Mouse (Mus musculus): ENCODE results near the gene Kcnk7. TPM values are rescaled to one million over a fixed set of nuclear protein-coding genes. Genes with fewer than 3 reads are reported as not detected.

The Kcnk7 gene
- polyA plus RNA-seq, 1 experiment from 2014 or later: 0.45 TPM

- peaks cover 19% of the 10 kb centered on the region for H3K4me1 ChIP-seq (replicated peaks; ENCODE audit: control insufficient read depth, insufficient read depth, low read length)
Observed at GRCm38 (mm10) chr19:5713730-5714129, 9.6 kb downstream of the Kcnk7 start.

DNA sequence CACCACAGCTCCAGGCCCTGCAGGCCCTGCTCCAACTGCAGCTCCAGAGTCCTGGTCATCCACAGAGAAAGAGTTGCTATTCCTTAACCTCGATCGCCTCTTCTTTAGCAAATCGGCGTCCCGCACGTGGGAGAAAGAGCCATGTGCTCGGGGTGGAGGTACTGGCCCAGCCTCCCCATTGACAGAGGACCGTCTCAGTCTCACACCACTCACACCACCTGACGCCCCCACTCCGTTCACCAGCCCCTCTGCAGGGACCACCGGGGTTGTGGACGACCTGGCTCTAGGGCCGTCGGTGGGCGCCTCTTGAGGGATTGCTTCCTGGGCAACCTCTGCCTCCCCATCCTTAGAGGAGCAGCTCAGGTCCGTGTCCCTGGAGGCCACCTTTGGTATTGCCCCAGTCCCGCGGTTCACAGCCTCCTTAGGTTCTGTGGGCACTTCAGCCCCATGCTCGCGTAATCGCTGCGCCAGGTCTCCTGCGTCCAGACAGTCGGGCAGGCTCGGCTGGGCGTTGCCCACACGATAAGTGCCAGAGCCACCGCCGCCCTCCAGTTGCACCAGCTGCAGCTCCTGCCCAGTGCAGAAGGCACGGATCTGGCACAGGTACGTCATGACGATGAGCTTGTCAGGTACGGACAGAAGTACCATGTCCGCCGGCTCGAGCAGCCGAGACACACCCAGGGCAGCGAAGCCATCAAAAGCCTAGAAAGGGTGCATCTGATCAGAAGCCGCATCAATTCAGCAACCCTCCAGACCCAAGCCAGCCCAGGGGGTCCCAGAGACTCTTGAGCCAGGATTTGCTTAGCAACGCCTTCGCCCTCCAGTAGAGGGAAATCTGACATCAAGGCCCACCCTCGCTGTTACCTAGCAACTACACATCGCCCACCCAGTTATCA, 11.9 kb downstream of the Kcnk7 start:
- DNase-seq (ENCODE audit: low spot score) (peak; percentile 66), ATAC-seq (replicated peaks; ENCODE audit: low FRiP score, low TSS enrichment, low read depth) (peak; percentile 21; the same call in 1 of the 2 replicates)
- Histone ChIP-seq H3K36me3 (ENCODE audit: control insufficient read depth, insufficient read depth, low read length) (peaks cover 57% of the 10 kb centered on the region), H3K9me3 (ENCODE audit: control insufficient read depth, low read length) (no peaks in the 10 kb centered on the region), H3K9ac (ENCODE audit: low read length) (no peak overlapping the region), H3K27me3 (replicated peaks; ENCODE audit: control insufficient read depth, insufficient read depth, low read length) (no peaks in the 10 kb centered on the region), H3K4me1 (replicated peaks; ENCODE audit: control insufficient read depth, insufficient read depth, low read length) (peaks cover 19% of the 10 kb centered on the region), H3K4me2 (ENCODE audit: low read length) (no peak overlapping the region), H3K27ac (ENCODE audit: low read depth) (no peak overlapping the region), H3K4me3 (ENCODE audit: low read depth, low read length) (no peak overlapping the region)
- WGBS: 32% methylated on average over 43 of the region's 43 CpGs

More at GRCm38 (mm10) chr19:5713730-5714129, 9.6 kb downstream of the Kcnk7 start:
- no peak overlapping the region for H3K9ac ChIP-seq (ENCODE audit: low read length)
- DNase-seq (ENCODE audit: low spot score): no peak
- no peaks in the 10 kb centered on the region for H3K9me3 ChIP-seq (ENCODE audit: control insufficient read depth, low read length)
- WGBS: 8% methylated on average over 2 of the region's 2 CpGs
- H3K4me3 ChIP-seq (ENCODE audit: low read depth, low read length): no peak overlapping the region
- no peaks in the 10 kb centered on the region for H3K27me3 ChIP-seq (replicated peaks; ENCODE audit: control insufficient read depth, insufficient read depth, low read length)
- ATAC-seq (replicated peaks; ENCODE audit: low FRiP score, low TSS enrichment, low read depth): peak; percentile 76
- peaks cover 55% of the 10 kb centered on the region for H3K36me3 ChIP-seq (ENCODE audit: control insufficient read depth, insufficient read depth, low read length)
- peak overlapping the region; percentile 13; the same call in 1 of the 2 replicates for H3K4me2 ChIP-seq (ENCODE audit: low read length)
- peak overlapping the region; percentile 36; the same call in 1 of the 2 replicates for H3K27ac ChIP-seq (ENCODE audit: low read depth)

GRCm38 (mm10) chr19:5716955-5717354, 12.8 kb downstream of the Kcnk7 start:
- Histone ChIP-seq H3K9ac (ENCODE audit: low read length) (no peak overlapping the region), H3K4me3 (ENCODE audit: low read depth, low read length) (no peak overlapping the region), H3K27me3 (replicated peaks; ENCODE audit: control insufficient read depth, insufficient read depth, low read length) (no peaks in the 10 kb centered on the region), H3K9me3 (ENCODE audit: control insufficient read depth, low read length) (no peaks in the 10 kb centered on the region), H3K4me2 (ENCODE audit: low read length) (no peak overlapping the region), H3K36me3 (ENCODE audit: control insufficient read depth, insufficient read depth, low read length) (peaks cover 58% of the 10 kb centered on the region), H3K27ac (ENCODE audit: low read depth) (no peak overlapping the region), H3K4me1 (replicated peaks; ENCODE audit: control insufficient read depth, insufficient read depth, low read length) (peaks cover 19% of the 10 kb centered on the region)
- no peak for ATAC-seq (replicated peaks; ENCODE audit: low FRiP score, low TSS enrichment, low read depth)
- WGBS: 58% methylated on average over 10 of the region's 10 CpGs
- DNase-seq (ENCODE audit: low spot score): no peak

GRCm38 (mm10) chr19:5721233-5721632, 17.1 kb downstream of the Kcnk7 start:
- H3K36me3 ChIP-seq (ENCODE audit: control insufficient read depth, insufficient read depth, low read length): peaks cover 59% of the 10 kb centered on the region

GRCm38 (mm10) chr19:5722848-5723425, 18.8 kb downstream of the Kcnk7 start:
- DNase-seq (ENCODE audit: low spot score) (no peak), ATAC-seq (replicated peaks; ENCODE audit: low FRiP score, low TSS enrichment, low read depth) (no peak)
- Histone ChIP-seq H3K4me3 (ENCODE audit: low read depth, low read length) (no peak overlapping the region), H3K9ac (ENCODE audit: low read length) (no peak overlapping the region), H3K27ac (ENCODE audit: low read depth) (no peak overlapping the region), H3K4me2 (ENCODE audit: low read length) (no peak overlapping the region), H3K9me3 (ENCODE audit: control insufficient read depth, low read length) (no peaks in the 10 kb centered on the region), H3K27me3 (replicated peaks; ENCODE audit: control insufficient read depth, insufficient read depth, low read length) (no peaks in the 10 kb centered on the region), H3K4me1 (replicated peaks; ENCODE audit: control insufficient read depth, insufficient read depth, low read length) (peaks cover 33% of the 10 kb centered on the region), H3K36me3 (ENCODE audit: control insufficient read depth, insufficient read depth, low read length) (peaks cover 59% of the 10 kb centered on the region)
- 91% methylated on average over 7 of the region's 7 CpGs for WGBS

More at GRCm38 (mm10) chr19:5721233-5721632, 17.1 kb downstream of the Kcnk7 start:
- DNase-seq (ENCODE audit: low spot score) (no peak), ATAC-seq (replicated peaks; ENCODE audit: low FRiP score, low TSS enrichment, low read depth) (no peak)
- no peak overlapping the region for H3K27ac ChIP-seq (ENCODE audit: low read depth)
- WGBS: 89% methylated on average over 6 of the region's 6 CpGs
- H3K4me2 ChIP-seq (ENCODE audit: low read length): no peak overlapping the region
- no peaks in the 10 kb centered on the region for H3K27me3 ChIP-seq (replicated peaks; ENCODE audit: control insufficient read depth, insufficient read depth, low read length)
- peaks cover 19% of the 10 kb centered on the region for H3K4me1 ChIP-seq (replicated peaks; ENCODE audit: control insufficient read depth, insufficient read depth, low read length)
- H3K9me3 ChIP-seq (ENCODE audit: control insufficient read depth, low read length): no peaks in the 10 kb centered on the region
- H3K9ac ChIP-seq (ENCODE audit: low read length): no peak overlapping the region
- H3K4me3 ChIP-seq (ENCODE audit: low read depth, low read length): no peak overlapping the region

GRCm38 (mm10) chr19:5723934-5724548, 19.9 kb downstream of the Kcnk7 start:
- Histone ChIP-seq H3K9me3 (ENCODE audit: control insufficient read depth, low read length) (no peaks in the 10 kb centered on the region), H3K36me3 (ENCODE audit: control insufficient read depth, insufficient read depth, low read length) (peaks cover 49% of the 10 kb centered on the region), H3K27me3 (replicated peaks; ENCODE audit: control insufficient read depth, insufficient read depth, low read length) (no peaks in the 10 kb centered on the region), H3K4me1 (replicated peaks; ENCODE audit: control insufficient read depth, insufficient read depth, low read length) (peaks cover 41% of the 10 kb centered on the region), H3K27ac (ENCODE audit: low read depth) (no peak overlapping the region), H3K4me3 (ENCODE audit: low read depth, low read length) (peak overlapping the region; percentile 53), H3K4me2 (ENCODE audit: low read length) (peak overlapping the region; percentile 98), H3K9ac (ENCODE audit: low read length) (no peak overlapping the region; the same call in 1 of the 2 replicates)
- no peak for ATAC-seq (replicated peaks; ENCODE audit: low FRiP score, low TSS enrichment, low read depth)
- WGBS: 68% methylated on average over 4 of the region's 4 CpGs
- no peak for DNase-seq (ENCODE audit: low spot score)

DNA sequence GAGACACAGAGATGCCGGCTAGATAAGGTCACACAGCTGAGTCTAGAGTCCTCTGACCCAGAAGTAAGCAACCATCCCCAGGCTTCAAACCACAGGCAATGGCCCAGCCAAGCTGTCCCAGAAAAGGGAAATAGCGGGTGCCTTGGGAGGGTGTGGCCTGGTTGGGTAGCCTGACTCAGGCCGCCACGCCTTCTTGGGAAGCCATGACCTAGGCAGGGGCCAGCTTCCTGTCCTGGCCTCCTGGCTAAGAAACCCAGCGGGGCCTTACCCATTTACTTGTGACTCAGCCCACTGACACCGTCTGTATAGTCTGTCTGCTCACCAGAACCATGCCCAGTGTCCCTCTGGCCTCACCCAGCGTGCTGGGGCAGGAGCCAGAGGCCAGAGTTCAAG, 20.4 kb downstream of the Kcnk7 start:
- Histone ChIP-seq H3K4me2 (ENCODE audit: low read length) (peak overlapping the region; percentile 98), H3K9ac (ENCODE audit: low read length) (peak overlapping the region; percentile 60), H3K9me3 (ENCODE audit: control insufficient read depth, low read length) (no peaks in the 10 kb centered on the region), H3K4me1 (replicated peaks; ENCODE audit: control insufficient read depth, insufficient read depth, low read length) (peaks cover 41% of the 10 kb centered on the region), H3K4me3 (ENCODE audit: low read depth, low read length) (peak overlapping the region; percentile 53), H3K27ac (ENCODE audit: low read depth) (peak overlapping the region; percentile 73), H3K27me3 (replicated peaks; ENCODE audit: control insufficient read depth, insufficient read depth, low read length) (no peaks in the 10 kb centered on the region), H3K36me3 (ENCODE audit: control insufficient read depth, insufficient read depth, low read length) (peaks cover 44% of the 10 kb centered on the region)
- DNase-seq (ENCODE audit: low spot score) (no peak), ATAC-seq (replicated peaks; ENCODE audit: low FRiP score, low TSS enrichment, low read depth) (no peak)
- 69% methylated on average over 7 of the region's 7 CpGs for whole genome bisulfite sequencing

- H3K36me3 ChIP-seq (ENCODE audit: control insufficient read depth, insufficient read depth, low read length): peaks cover 37% of the 10 kb centered on the region
- H3K4me3 ChIP-seq (ENCODE audit: low read depth, low read length): peak overlapping the region; percentile 53
- peaks cover 47% of the 10 kb centered on the region for H3K4me1 ChIP-seq (replicated peaks; ENCODE audit: control insufficient read depth, insufficient read depth, low read length)
- no peak for ATAC-seq (replicated peaks; ENCODE audit: low FRiP score, low TSS enrichment, low read depth)
- DNase-seq (ENCODE audit: low spot score): no peak
- peak overlapping the region; percentile 98 for H3K4me2 ChIP-seq (ENCODE audit: low read length)
- no peaks in the 10 kb centered on the region for H3K9me3 ChIP-seq (ENCODE audit: control insufficient read depth, low read length)
- 56% methylated on average over 12 of the region's 12 CpGs for WGBS
- H3K27me3 ChIP-seq (replicated peaks; ENCODE audit: control insufficient read depth, insufficient read depth, low read length): no peaks in the 10 kb centered on the region
- peak overlapping the region; percentile 60 for H3K9ac ChIP-seq (ENCODE audit: low read length)
- peak overlapping the region; percentile 73 for H3K27ac ChIP-seq (ENCODE audit: low read depth)
Observed at GRCm38 (mm10) chr19:5725029-5725707, 21.0 kb downstream of the Kcnk7 start.

All from intestine, embryonic 14.5 days (tissue).